Mouse (Mus musculus) mouse trophoblast stem cell (cell line): ENCODE results near the gene Sirt6.

Experiments
- in situ Hi-C, 2 experiments: fragments of 300-500 bp; cut with MseI, MboI; formaldehyde crosslinking; loops; 2 replicates in 1 of 2; 3 replicates in 1 of 2; pipeline ENCODE4 v1.15.1; 2025

Sirt6 gene

GRCm38 (mm10) chr10:81626994-81627835 is at the start of gene Sirt6:
Gene Sirt6 (minus strand): TSS chr10:81627797.
- in situ Hi-C loops, result loop anchor here (25.0 kb wide), 3 partner anchors 410 to 1010 kb away; partner anchors contain the start of genes Zfp873 (in 2 of the 2) and Tdg (in 1 of the 2)

- in situ Hi-C loops, result no loop called here
Observed at GRCm38 (mm10) chr10:81656174-81656573, 28.6 kb upstream of the Sirt6 start.

- in situ Hi-C loops, result no loop called here
Observed at GRCm38 (mm10) chr10:81655178-81655577, 27.6 kb upstream of the Sirt6 start.

- in situ Hi-C loops, result loop anchor here (25.0 kb wide), 3 partner anchors 388 to 988 kb away; partner anchors contain the start of genes Zfp873 (in 2 of the 2) and Tdg (in 1 of the 2)
Observed at GRCm38 (mm10) chr10:81648803-81649775, 21.5 kb upstream of the Sirt6 start, which contains the start of gene Gm10778. Gene Gm10778 (plus strand): TSS chr10:81649059.

- in situ Hi-C loops, result loop anchor here (25.0 kb wide), 3 partner anchors 391 to 991 kb away; partner anchors contain the start of genes Zfp873 (in 2 of the 2) and Tdg (in 1 of the 2)
Observed at GRCm38 (mm10) chr10:81646015-81646555, 18.5 kb upstream of the Sirt6 start.

GRCm38 (mm10) chr10:81645391-81645790 is 17.8 kb upstream of the Sirt6 start:
- in situ Hi-C loops, result loop anchor here (25.0 kb wide), 3 partner anchors 392 to 992 kb away; partner anchors contain the start of genes Zfp873 (in 2 of the 2) and Tdg (in 1 of the 2)

GRCm38 (mm10) chr10:81644716-81645115 is 17.1 kb upstream of the Sirt6 start:
- in situ Hi-C loops, result loop anchor here (25.0 kb wide), 3 partner anchors 393 to 993 kb away; partner anchors contain the start of genes Zfp873 (in 2 of the 2) and Tdg (in 1 of the 2)

- in situ Hi-C loops, result loop anchor here (25.0 kb wide), 3 partner anchors 393 to 993 kb away; partner anchors contain the start of genes Zfp873 (in 2 of the 2) and Tdg (in 1 of the 2)
Observed at GRCm38 (mm10) chr10:81644162-81644561, 16.6 kb upstream of the Sirt6 start.

- in situ Hi-C loops, result loop anchor here (25.0 kb wide), 3 partner anchors 394 to 994 kb away; partner anchors contain the start of genes Zfp873 (in 2 of the 2) and Tdg (in 1 of the 2)
Observed at GRCm38 (mm10) chr10:81643449-81644055, 16.0 kb upstream of the Sirt6 start.

GRCm38 (mm10) chr10:81642648-81643448 is 15.3 kb upstream of the Sirt6 start:
- in situ Hi-C loops, result loop anchor here (25.0 kb wide), 3 partner anchors 394 to 994 kb away; partner anchors contain the start of genes Zfp873 (in 2 of the 2) and Tdg (in 1 of the 2)

GRCm38 (mm10) chr10:81641978-81642647 is 14.5 kb upstream of the Sirt6 start:
- in situ Hi-C loops, result loop anchor here (25.0 kb wide), 3 partner anchors 395 to 995 kb away; partner anchors contain the start of genes Zfp873 (in 2 of the 2) and Tdg (in 1 of the 2)

GRCm38 (mm10) chr10:81641566-81641965 is 14.0 kb upstream of the Sirt6 start:
- in situ Hi-C loops, result loop anchor here (25.0 kb wide), 3 partner anchors 396 to 996 kb away; partner anchors contain the start of genes Zfp873 (in 2 of the 2) and Tdg (in 1 of the 2)

GRCm38 (mm10) chr10:81640825-81641224 is 13.2 kb upstream of the Sirt6 start:
- in situ Hi-C loops, result loop anchor here (25.0 kb wide), 3 partner anchors 396 to 996 kb away; partner anchors contain the start of genes Zfp873 (in 2 of the 2) and Tdg (in 1 of the 2)

GRCm38 (mm10) chr10:81638101-81638500 is 10.5 kb upstream of the Sirt6 start:
- in situ Hi-C loops, result loop anchor here (25.0 kb wide), 3 partner anchors 399 to 999 kb away; partner anchors contain the start of genes Zfp873 (in 2 of the 2) and Tdg (in 1 of the 2)

- in situ Hi-C loops, result loop anchor here (25.0 kb wide), 3 partner anchors 401 to 1001 kb away; partner anchors contain the start of genes Zfp873 (in 2 of the 2) and Tdg (in 1 of the 2)
Observed at GRCm38 (mm10) chr10:81636338-81636737, 8.7 kb upstream of the Sirt6 start.

- in situ Hi-C loops, result loop anchor here (25.0 kb wide), 3 partner anchors 404 to 1004 kb away; partner anchors contain the start of genes Zfp873 (in 2 of the 2) and Tdg (in 1 of the 2)
Observed at GRCm38 (mm10) chr10:81633253-81634099, 5.9 kb upstream of the Sirt6 start.

- in situ Hi-C loops, result loop anchor here (25.0 kb wide), 3 partner anchors 409 to 1009 kb away; partner anchors contain the start of genes Zfp873 (in 2 of the 2) and Tdg (in 1 of the 2)
Observed at GRCm38 (mm10) chr10:81628390-81628789, 793 bp upstream of the Sirt6 start, which contains the start of gene Ankrd24. Gene Ankrd24 (plus strand): TSS chr10:81628540.
